Mouse (Mus musculus) spleen, postnatal 10 days (tissue): ENCODE results near the gene Nf2.

Experiments
- DNase-seq, 2 experiments: peaks; one replicate each; pipeline ENCODE4 v3.0.0; 2021 to 2022; ENCODE audit warnings: low spot score in 2 of 2

Nf2 gene

DNA sequence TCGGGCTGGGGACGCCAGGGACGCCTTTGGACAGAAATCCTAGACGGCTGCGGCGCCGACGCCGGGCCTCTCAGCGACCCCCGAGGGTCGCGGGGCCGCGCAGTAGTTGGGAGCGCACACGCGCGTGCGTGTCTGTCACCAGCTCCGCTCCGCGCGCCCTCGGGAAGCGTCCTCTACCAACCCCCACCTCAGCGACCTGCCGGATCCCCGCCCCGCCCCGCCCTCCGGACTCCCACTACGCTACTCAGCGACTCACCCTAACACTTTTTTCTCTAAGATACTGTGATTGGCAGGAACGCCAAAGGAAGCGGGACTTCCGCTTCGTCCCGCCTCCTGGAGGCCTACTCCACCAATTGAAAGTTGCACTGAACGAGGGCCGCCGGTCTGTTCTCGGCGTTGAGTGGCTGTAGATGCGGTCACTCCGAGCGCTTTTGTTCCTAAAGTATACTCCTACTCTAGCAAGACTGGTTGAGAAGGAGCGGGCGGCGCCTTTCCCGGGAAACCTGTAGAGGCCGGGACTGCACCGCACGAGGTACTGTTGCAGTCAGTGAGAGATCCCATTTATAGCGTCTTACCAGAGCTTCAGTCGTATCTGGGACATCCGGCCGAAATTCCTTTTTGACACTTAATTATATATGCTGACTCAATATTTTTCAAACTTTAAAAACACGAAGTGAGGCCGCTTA is at the start of gene Nf2:
Gene Nf2 (minus strand): TSS at position 279 of the 686 bp plus-strand sequence.
- peak; percentile 87 to 95 for DNase-seq

DNA sequence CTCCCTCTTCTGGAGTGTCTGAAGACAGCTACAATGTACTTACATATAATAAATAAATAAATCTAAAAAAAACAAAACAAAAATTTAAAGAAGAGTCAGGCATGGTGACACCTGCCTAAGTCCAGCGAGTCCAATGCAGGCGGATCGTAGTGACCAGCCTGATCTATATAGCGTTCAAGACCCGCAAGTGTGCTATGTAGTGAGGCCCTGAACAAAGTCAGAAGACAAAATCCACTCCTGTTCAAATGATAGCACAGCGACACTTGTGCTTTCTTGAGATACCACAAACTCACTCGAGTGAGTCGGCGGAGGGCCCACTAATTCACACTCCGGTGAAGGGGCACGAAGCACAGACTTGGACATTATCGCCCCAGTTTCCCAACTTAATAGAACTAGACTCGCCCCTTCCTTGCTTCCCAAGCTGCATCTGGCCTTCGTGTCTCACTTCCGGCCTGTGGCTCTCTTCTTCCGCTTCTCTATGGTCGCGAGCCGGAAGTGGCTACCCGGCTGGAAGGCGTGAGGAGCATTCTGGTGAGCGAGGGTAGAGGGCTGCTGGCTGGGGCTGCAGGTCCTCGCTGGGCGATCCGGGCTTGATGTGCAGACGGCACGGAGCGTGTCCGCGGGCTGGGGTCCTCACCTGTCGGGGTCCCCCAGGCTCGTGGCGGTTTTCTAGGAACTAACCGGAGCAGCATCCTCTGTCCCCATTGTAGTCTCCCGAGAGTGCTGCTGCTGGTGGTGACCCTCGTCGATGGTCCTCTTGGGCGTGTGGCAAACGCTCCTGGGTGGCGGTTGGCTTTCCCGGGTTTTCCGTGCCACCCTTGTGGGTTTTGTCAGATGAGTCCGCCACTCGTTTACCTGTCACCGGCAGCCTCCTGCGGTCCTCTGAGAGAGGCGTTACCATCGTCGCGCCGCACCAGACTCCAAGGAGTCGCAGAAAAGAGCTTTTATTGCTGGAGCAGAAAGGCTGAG is 45.8 kb upstream of the Nf2 start, which contains the start of gene Thoc5:
Gene Thoc5 (plus strand): TSS at position 473 of the 969 bp plus-strand sequence.
- DNase-seq = peak; percentile 71 to 81

DNA sequence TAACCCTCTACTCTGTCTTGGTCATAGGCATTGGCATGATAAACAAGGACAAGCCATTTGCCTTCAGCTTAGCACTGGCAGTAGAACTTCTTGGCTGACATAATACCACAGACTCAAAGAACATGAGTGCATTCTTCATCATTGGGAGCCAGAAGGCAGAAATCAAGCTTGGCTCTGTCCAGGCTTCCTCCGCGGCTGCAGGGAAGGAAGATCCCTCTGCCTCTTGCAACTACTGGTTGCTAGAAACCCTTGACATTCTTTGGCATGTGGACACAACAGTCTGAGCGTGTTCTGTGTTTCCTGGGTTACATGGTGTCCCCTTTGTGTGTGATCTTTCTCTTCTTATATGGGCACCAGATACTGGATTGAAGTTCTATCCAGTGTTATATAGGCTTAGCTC is 37.7 kb upstream of the Nf2 start:
- DNase-seq = no peak

DNA sequence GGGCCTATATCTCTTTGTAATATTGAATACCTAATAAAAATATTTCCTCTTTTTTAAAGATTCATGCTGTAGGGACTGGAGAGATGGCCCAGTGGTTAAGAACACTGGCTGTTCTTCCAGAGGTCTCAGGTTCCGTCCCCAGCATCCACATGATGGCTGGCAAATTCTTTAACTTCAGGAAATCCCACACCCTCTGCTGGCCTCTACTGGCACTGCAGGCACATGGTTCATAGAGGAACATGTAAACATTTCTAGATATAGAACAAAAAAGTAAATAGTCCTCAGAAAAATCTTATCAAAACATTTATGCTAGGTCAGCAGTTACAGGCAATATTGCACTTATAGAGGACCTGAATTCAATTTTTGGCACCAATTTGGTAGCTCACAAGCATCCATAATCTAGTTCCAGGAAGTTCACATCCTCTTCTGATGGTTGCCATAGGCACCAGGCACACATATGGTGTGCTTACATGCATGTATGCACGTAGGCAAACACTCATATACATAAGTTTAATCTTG is 36.1 kb upstream of the Nf2 start:
- DNase-seq = peak; percentile 52 to 78

DNA sequence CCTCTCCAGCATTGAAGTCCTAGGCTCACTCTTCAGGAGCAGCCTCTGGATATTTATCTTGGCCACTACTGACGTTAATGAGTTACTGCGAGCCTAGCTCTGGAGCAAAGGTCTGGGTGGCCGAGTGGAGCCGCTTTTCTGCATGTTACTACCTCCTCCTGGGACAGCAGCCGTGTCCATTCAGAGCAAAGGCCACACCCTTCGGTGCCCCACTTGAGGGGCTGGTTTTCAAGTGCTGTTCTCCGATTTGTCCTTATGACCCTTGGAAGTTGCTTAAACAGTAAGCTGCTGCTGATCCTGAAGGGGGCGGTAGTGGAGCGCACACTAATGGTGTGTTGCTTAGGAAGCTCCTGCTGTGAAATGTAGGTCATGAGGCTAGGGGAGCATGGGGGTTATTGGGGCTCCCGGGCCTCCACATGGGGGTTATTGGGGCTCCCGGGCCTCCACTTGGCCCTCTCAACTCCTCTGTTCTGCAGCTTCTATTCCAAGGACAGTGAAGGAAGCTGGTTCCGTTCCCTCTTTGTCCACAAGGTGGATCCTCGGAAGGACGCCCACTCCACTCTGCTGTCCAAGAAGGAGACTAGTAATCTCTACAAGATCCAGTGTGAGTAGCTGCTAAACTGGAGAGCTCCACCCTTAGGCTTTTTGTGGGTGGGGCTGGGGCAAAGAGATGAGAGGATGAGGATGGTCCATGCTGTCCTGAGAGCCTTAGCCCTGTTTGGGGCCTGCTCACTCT is 33.7 kb upstream of the Nf2 start:
- DNase-seq = peak in 1 of 2 experiments; percentile 49

DNA sequence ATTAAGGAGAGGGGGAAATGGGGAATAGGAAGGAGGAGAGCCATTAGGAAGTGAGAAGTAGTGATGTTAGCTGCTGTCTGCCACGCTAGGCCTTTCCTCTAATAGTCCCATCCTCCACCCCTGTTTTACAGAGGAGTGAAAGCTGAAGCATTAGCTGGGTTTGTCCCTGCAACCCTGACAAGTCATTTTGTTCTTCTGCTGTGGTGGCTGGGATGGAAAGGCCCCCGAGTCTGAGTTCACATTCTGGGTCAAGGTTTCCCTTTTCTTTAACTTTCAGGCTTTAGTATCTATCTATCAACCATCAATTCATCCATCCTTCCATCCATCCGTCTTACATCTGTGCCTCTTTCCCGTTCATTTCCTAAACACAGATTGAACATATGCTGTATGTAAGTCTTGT is 31.8 kb upstream of the Nf2 start:
- DNase-seq = no peak

DNA sequence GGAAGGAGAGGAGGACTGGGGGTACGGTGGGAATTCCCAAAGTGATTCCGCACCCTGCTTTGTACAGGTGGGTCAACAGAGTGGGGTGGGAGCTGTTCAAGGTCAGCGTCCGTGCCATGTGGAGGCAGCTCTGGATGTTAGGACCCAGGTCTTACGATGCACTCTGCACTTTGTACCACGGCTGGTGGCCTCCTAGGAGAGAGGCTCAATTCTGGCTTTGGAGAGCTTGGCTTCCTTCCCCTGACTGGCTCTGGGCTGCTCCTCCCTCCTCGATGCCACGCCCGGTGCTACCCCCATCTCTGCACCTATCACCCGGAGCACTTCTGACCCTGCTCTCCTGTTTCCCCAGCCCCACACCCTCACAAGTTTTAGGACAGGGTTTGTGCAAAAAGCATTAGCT is 25.2 kb upstream of the Nf2 start:
- DNase-seq = no peak

DNA sequence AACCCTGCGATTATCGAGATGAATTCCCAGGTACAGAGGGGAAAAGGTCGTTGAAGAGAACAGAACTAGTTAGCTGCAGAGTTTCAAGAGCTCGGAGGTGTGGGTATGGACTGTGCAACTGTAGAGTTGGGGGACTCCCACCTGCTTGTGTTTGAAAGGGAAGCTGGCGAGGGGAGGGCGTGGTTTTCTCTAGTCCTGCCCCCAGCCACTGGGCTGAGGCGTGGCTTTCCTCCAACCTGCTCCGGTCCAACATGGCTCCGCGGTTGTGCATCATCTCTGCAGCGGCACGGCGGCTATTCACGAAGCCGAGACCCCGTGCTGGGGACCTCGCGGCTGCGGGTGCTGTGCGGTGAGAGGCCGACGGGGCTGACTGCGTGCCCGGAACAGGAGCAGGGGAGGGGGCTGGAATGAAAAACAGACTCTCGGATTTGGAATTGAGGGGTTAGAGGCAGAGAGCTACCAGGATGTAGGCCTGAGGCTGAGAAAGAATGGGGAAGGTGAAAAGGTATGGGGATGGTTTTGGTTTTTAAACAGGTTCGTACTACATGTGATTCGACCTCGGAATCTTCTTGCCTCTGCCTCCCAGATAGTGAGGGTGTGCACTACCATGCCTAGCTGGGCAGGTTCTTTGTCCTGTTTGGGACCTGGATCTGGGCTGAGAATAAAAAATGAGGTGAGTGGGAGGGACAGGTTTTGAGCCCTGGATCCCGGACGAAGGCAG is 24.6 kb upstream of the Nf2 start, which contains the start of gene Nipsnap1:
Gene Nipsnap1 (plus strand): TSS at position 197 of the 721 bp plus-strand sequence.
- peak; percentile 55 to 85 for DNase-seq

DNA sequence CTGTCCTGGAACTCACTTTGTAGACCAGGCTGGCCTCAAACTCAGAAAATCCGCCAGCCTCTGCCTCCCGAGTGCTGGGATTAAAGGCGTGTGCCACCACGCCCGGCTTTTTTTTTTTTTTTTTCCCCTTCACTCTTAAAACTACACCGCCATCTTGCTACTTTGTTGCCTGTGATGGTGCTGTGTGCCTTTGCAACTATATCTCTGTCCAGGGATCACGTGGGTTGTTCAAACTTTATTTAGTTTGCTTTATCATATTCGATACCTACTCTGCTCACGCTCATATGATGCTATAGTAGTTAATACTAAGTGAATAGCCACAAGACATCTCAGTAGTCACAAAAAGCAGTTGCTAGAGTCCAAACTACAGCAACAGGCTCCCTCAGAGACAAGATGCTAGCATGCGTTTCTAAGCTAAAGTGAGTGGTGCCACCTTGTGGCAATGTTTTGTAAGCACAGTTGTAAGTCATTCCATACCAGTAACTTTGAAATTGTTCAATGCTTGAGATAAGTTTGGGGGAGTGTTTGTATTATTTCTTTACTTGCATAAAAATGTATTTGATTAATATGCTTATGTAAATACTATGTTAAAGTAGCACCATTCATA is 16.4 kb upstream of the Nf2 start:
- peak; percentile 39 to 77 for DNase-seq

DNA sequence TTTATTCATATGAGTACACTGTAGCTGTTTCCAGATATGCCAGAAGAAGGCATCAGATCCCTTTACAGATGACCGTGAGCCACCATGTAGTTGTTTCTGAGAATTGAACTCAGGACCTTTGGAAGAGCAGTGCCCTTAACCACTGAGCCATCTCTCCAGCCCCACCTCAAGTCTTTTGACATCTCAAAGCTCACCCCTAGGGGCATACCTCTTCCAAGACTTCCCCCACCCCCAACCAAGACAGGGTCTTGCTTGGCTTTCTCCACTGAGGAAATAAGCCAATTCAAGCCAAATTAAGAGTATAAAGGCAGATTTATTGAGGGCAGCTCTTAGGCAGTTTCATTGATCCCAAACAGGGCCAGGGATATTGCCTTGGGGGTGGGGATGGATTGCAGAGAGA is 13.4 kb upstream of the Nf2 start:
- no peak for DNase-seq

DNA sequence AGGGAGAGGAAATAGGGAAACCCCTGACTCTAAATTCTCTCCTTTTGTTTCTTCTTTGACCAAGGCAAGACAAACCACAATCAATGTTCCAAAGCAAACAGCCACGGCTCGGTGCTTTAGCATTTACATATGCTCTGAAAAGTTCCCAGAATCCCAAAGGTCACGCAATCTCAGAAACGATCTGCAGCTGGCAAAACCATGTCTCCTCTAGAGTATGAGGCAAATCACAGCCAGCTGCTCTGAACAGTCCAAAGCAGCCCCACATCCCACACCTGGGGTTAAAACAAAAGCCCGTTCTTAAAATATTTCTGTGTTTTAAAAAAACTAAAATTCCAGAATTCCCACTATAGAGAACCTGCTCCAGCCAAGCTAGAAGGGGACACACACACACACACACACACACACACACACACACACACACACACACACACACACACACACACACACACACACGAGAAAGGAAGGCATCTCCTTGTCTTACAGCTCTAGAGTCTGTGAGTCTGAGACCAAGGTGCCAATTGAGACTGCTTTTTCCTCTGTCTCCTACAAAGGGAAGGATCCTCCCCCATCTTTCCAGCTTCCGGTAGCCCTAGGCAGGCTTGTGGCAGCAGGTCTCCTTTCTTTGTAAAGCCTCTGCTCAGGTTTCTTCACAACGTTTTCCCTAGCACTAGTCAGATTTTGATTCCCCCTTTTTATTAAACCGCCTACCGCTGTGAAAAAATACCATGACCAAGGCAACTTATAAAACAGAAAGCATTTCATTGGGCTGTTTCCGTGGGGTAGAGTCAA is 12.7 kb upstream of the Nf2 start:
- no peak for DNase-seq

DNA sequence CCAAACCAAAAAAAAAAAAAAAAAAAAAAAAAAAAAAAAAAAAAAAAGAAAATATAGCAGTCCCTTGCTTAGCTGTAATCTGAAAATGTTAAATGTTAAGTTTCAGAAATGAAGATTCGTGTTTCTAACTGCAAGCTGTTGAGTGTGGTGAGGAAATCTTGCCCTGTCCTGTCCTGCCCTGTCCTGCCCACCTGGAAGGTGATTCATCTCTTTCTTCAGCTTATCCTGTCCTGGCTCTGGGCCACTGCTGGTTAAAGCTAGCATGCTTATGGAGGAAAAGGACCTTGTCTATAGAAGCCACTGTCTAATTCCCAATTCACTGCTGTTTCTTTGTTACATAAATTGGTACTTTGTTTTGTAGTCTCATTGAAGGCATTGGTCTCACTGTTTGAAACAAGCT is 11.7 kb upstream of the Nf2 start:
- no peak for DNase-seq

DNA sequence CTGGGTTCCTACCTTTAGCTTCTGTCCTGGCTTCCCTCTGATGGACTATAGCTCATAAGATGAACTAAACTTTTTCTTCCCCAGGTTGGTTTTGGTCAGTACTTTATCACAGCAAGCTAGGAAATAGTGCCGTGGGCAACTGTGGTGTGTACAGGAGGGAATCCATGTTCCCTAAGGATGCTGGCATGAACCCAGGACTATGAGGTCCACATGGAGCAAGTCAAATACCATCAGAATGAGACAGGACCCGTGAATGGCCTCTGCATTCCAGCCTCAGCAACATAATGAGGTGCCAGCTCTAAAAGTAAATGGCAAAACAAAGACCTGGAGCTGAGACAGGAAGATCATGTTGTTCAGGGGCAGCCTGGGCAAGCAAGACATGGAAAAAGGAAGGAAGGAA is 9.1 kb upstream of the Nf2 start:
- DNase-seq = no peak

DNA sequence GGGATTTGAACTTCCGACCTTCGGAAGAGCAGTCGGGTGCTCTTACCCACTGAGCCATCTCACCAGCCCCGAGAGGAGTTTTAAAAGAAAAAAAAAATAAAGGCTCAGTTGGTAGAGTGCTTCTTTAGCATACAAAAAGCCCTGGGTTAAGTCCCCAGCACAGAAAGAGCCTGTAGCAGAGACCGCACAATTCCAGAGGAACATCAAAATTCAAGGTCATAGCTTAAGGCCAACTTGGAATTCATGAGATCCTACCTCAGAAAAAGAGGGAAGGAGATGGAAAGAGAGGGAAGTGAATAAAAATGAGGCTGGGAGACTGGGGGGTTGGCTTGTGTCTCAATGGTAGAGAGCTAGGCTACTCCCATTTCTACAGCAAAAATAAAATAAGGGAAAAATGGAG is 4.8 kb upstream of the Nf2 start:
- DNase-seq = no peak

DNA sequence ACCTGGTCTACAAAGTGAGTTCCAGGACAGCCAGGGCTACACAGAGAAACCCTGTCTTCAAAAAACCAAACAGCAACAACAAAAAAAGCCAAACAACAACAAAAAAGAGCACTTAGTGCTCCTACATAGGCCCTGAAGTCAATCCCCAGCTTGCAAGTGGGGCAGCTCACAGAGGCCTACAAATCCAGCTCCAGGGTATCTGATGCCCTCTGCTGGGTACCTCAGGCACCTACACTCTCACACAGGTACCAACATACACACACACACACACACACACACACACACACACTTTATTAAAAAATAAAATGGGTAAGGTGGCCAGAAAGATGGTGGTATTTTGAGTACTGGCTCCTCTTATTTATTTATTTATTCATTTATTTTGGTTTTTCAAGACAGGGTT is 3.7 kb upstream of the Nf2 start:
- DNase-seq = no peak

DNA sequence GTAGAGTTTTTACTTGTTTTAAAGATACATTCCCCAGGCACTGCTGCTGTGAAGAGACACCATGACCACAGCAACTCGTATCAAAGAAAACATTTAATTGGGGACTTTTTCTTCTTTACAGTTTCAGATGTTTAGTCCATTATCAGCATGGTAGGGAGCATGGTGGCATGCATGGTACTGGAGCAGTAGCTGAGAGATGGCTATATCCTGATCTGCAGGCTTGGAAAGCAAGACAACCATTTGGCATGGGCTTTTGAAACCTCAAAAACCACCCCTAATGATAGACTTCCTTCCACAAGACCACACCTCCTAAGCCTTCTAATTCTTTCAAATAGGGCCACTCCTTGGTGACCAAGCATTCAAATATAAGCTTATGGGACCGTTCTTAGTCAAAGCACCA is 1.1 kb upstream of the Nf2 start:
- DNase-seq = no peak

DNA sequence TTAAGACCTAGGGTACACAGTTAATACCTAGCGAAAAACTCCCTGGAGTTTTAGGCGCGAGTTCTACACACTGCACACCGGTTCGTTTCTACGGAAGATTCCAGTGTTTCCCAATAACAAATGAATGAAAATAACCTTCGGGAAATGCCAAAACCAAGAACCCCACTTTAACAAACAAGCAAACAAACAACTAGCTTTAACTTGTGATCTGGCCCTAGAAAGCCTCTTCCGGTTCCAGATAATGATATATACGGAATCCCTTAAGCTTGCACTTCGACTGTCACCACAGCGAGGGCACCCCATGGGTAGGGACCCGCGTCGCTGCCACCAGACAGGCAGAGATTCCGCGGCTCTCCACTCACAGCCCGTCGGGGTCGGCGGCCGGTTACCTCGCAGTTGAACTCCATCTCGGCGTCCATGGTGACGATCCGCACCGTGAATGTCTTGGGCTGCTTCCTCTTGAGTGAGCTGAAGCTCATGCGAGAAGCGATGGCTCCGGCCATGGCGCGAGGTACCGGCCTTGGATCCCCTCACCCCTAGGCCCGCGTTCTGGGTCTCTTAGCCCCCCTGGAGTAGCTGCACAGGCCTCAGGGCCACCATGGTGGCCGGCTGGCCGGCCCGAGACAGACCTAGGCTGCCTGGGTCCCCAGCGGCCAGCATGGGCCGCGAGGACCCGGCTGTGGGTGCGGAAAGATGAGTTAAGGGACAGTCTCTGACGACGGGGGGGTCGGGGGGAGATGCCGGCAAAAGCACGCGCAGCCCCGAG is 670 bp downstream of the Nf2 start:
- DNase-seq = peak; percentile 68

DNA sequence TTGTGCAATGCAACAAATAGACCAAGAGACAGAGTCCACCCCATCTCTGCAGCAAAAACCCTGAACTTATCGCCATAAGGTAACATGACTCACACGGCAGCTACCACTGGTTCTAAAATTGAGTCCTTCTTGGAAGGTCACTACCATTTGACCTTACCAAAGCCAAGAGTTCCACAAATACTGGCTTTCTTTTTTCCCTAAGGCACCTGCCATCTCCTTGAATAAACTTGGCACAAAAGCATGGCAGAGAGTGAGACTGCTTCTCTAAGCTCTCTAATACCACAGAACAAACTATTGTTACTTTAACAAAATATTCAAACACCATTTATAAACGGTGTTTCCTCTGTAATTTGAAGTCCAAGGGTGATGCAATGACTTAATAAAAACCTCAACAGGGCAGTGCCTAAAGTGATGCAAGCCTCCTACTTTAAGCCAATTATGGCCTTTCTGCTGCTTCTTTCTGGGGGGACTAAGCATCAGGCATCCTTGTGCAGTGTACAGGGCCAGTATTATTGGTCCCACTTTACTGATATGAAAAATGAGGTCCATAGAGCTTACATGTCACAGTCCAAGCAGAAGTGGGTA is 8.3 kb downstream of the Nf2 start:
- no peak for DNase-seq

DNA sequence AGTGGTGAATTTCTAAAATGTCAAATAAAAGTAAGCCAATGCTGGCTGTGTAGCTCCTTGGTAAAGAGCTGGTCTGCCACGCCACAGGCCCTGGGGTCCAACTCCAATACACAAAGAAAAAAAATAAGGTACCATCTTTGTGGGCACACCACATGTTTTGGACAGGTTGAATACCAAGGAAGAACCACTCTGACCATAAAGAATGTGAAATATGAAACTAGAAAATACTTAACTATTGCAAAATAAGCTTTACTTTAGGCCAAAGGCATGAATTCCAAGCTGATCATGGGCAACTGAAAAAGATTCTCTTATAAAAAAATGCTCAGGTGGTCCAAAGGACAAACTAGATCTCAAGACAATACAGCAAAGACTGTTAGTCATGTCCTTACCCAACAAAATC is 11.1 kb downstream of the Nf2 start:
- no peak for DNase-seq
